Mouse (Mus musculus) ES-E14 (cell line): ENCODE measurements around the gene Mgat4a.

Source experiments
- CHD2 ChIP-seq: IDR thresholded peaks from 2 replicates; pipeline ENCODE4 v1.6.1; 2014; ENCODE audit warnings: mild to moderate bottlenecking, low read depth, low read length, inconsistent platforms
- HCFC1 ChIP-seq: IDR thresholded peaks from 2 replicates; pipeline ENCODE4 v1.6.1; 2012; ENCODE audit warnings: low read length, inconsistent platforms, borderline replicate concordance; ENCODE audit not compliant: insufficient read depth
- MAFK ChIP-seq: IDR thresholded peaks from 2 replicates; pipeline ENCODE4 v1.6.1; 2014; ENCODE audit warnings: mild to moderate bottlenecking, low read depth, low read length, inconsistent platforms; ENCODE audit not compliant: insufficient read depth
- ZC3H11A ChIP-seq: IDR thresholded peaks from 2 replicates; pipeline ENCODE4 v1.6.1; 2012; ENCODE audit warnings: low read depth, mild to moderate bottlenecking, inconsistent platforms, low read length, borderline replicate concordance

DNA sequence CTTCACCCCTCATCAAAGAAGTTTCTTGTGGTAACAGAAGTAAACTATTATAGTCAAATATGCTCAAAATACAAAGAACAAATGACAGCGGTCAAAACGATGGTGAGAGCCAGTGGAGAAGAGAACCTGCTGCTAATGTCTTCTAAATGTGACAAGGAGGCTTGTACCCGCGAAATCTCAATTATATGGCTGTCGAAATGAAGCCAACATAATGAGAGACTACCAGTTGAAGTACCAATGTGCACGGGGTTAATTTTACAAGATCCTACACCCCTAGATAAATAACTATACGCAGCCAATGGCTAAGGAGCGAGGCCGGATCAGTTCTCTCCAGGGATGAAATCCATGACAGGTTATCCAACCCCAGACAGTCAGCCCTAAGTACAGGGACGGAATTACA, 41.9 kb downstream of the Mgat4a start:
- TF ChIP-seq ZC3H11A (no peak), MAFK (no peak), HCFC1 (no peak), CHD2 (no peak)
